Mouse (Mus musculus): ENCODE measurements around the gene Clybl.

Gene Clybl

DNA sequence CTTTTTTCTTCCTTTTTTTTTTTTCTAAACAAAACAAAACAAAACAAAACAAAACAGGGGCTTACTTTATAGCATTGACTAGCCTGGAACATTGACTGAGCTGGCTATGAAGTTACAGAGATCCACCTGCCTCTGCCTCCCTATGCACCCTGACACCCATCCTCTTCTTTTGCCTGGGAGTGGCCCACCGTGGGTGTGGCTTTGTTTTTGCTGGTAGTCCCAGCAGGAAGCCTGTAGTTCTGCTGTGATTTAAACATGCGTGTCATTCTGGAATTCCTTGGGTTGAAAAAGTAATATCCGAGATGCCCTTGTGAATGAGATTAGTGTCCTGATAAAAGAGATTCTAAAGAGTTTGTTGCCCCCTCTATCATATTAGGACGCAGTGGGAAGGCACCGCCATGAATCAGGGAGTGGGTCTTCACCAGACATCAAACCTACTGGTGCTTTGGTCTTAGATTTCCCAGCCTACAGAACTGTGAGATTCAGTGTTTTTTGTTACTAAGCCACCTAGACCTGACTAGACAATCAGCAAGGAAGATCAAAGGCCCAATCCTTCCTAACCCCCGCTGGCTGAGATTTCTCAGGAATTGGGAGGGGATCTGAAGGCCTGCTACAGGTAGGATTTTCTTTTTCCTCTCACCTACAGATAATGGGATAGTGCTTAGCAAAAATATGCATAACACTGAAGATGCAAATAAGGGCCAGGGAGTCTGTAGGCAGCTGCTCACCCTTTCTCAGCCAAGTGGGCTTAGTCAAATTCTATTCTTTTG is 160.3 kb downstream of the Clybl start:
- no peak for TF ChIP-seq GATA4 (IDR thresholded peaks at IDR 0.05; ENCODE audit: insufficient replicate concordance, low read length)

DNA sequence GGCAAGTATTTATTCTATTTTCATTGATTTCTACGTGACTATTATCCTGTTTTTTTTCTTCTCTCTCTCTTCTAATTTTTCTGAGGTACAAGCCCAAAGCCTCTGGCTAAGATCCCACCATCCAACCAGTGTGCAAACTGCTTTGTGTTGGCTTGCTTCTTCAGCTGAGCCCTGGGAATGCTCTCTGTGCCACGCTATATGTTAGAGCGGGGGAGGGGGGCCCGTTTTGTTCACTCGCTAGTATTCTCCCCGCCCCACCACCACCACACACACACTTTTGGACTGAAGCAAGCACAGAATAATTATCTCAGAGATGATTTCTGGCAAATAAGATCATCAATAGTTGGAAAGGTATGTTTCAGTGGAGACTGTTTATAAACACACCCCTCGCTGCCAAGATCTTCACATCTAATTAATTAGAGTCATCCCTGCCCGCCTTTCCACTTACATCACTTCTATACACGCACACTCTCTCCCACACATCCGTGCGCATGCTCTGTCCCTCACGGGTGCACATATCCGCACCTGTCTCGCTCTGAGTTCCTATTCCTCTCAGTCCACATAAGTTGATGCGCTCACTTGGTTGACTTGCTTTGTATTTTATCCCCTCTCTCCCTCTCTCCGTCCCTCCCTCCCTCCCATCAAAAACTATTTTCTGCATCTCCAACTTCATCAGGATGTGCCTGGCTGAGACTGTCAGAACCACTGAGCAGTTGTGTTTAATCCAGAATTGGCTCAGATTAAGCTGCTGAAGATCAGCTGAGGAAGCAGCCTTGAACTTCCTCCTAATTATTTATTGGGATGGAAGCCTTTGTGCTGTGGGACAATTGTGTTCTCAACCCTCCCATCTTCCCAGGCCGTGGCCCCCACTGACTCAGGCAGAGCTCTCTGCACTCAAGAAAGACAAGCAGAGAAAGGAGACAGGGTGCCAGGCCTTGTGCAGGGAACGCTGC is 163.0 kb downstream of the Clybl start:
- TF ChIP-seq GATA4 (IDR thresholded peaks at IDR 0.05; ENCODE audit: insufficient replicate concordance, low read length), result no peak

DNA sequence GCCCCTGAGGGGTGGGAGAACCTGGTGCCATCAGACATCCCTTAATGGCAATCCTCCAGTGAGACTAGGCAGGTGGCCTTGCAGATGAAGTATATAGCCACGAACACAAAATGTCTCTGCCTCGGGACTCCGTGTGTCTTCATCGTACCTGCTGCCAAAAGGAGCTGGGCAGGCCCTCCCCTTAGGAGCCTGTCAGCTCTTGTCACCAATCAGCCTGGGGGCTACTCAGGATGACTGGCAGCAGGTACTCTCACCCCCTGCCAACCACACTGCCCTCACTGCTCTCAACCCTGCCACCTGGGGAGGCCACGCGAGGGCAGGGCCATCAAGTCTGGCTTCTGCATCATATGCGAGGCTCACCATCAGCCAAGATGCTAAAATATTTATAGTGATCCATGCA is 166.6 kb downstream of the Clybl start:
- no peak for TF ChIP-seq GATA4 (IDR thresholded peaks at IDR 0.05; ENCODE audit: insufficient replicate concordance, low read length)

DNA sequence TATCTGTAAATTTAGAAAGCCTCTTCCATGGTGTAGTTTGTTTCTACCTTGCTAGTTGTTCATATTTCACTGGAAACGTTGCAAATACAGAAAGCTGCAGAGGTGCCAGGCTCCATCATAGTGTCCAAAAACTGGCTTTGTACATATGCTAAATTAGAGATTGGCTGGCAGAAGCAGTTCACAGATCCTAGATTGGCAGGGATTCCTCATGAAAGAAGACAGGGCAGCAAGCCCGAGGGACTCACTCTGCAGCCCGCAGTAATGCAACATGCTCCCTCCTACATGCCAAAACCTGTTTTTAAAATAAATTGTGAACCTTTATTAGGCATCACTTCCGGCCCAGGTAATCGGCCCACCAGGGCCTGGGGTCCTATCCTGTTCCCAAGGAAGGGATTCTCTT is 167.8 kb downstream of the Clybl start:
- TF ChIP-seq GATA4 (IDR thresholded peaks at IDR 0.05; ENCODE audit: insufficient replicate concordance, low read length), result no peak

DNA sequence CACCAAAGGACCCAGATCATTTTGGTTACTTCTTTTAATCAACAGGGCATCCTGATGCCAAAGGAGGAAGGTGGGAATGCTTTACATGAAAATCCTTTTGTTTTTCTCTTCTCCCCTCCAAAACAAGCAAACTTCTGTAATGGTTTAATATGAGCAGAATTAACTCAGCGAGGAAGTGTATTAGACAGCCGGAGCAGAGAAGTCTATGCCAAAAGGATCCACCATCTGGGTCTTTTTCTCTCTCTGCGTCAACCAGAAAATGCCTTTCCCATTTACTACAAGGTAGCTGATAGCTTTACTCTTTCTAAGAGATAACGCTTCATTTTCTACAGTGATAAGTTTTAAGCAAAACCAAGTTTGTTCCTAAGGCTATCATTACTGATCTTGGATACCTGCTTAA is 168.3 kb downstream of the Clybl start:
- no peak for TF ChIP-seq GATA4 (IDR thresholded peaks at IDR 0.05; ENCODE audit: insufficient replicate concordance, low read length)

DNA sequence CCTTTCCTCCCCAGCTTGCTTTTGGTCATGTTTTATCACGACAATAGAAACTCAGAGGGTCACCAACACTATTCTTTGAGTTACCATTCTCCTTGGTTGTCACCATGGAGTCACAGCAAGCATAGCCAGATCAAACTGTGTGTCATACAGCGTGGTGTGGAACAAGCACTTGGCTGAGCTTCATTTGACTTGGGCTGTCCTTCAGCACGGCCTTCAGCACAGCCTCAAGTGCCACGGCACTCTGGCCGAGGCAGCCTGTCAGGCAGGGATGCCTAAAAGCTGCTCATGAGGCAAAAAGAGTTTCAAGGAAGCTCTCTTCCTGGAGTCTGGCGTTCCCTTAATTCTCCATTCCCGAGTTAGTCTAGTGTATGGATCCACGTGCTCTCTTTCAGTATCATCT is 169.3 kb downstream of the Clybl start:
- no peak for TF ChIP-seq GATA4 (IDR thresholded peaks at IDR 0.05; ENCODE audit: insufficient replicate concordance, low read length)

DNA sequence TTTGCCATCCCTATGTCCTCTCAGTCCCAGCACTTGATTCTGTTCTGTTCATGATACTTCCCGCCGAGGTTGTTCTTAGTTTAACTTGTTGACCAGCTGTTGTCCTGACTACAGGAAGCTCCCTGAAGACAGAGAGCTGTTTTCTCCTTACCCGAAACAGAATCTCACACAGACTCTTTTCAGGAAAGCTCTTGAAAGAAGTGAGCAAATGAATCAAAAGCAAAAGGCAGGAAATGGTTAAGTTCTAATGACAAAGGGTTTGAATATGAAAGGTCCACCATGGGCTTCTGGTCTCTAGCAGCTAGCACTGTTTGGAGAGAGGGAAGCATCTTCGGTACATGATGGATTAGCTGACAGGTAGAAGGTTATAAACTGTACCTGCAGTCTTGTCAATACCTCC is 175.8 kb downstream of the Clybl start:
- no peak for TF ChIP-seq GATA4 (IDR thresholded peaks at IDR 0.05; ENCODE audit: insufficient replicate concordance, low read length)

DNA sequence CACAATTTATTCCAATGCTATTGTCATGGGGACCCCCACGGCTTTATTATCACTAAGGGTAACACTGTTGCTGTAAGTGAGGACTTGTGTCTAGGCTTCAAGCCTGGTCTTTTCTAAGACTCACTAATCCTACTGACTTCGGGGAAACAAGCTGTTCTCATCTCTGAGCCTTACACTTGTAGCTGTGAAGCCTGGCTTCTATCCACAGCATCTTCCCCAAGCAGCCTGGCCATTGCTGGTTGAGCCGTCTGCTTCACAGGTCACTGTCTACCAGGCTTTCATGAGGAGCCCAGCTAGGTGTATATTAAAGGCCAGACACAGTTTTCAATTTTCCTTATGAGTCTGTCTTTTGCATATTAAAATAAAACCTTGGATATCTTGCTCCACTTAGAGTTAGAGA is 177.1 kb downstream of the Clybl start:
- TF ChIP-seq GATA4 (IDR thresholded peaks at IDR 0.05; ENCODE audit: insufficient replicate concordance, low read length), result no peak

DNA sequence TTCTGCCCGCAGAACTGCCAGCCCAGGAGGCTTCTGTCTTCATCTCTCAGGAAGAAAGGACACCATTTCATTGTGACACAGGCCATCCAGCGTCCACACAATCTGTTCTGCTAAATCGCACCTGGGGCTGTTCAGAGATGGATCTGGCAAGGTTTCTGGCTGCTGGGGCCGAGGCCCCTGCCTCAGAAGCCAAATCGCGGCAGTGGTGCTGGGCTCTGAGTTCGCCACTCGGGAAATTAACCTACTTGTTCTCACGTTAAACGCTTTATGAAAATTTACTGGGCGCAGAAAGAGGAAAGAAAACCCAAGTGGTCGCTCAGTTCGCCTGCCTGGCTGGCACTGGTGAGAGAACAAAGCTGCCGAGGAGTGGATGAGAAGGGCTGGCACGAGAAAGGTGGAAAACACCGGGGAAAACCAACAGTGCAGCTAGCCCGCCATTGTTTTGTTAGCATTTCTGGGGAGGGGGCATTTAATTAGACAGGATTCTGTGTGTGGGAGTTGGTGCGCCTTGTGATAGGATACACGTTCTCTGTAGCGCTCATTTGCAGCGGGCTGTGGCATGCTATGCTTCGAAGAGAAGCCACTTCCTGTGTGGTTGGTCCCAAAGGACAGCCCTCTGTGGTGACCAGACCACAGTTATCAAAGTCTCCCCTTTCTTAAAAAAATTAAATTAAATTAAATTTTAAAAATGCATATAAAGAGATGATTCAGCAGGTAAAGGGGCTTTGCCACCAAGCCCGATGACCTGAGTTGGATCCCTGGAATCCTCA is 177.8 kb downstream of the Clybl start:
- TF ChIP-seq GATA4 (IDR thresholded peaks at IDR 0.05; ENCODE audit: insufficient replicate concordance, low read length), result no peak

DNA sequence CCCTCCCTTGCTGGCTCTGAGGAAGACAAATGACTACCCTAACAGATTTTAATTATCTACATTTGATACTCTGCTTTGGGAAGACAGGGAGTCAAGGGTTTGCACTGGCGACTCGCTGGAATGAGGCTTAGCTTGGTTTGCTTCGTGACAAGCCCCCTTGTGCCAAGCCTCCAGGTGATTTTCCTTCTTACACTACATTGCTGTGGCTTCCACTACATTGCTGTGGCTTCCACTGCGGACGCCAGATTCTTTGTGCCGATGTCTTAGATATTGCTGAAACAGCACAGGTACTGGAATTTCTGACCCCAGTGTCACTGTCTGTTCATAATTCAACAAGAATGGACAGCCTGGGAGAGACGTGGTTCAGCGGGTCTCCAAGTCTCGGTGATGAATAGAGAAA is 180.3 kb downstream of the Clybl start:
- no peak for TF ChIP-seq GATA4 (IDR thresholded peaks at IDR 0.05; ENCODE audit: insufficient replicate concordance, low read length)

DNA sequence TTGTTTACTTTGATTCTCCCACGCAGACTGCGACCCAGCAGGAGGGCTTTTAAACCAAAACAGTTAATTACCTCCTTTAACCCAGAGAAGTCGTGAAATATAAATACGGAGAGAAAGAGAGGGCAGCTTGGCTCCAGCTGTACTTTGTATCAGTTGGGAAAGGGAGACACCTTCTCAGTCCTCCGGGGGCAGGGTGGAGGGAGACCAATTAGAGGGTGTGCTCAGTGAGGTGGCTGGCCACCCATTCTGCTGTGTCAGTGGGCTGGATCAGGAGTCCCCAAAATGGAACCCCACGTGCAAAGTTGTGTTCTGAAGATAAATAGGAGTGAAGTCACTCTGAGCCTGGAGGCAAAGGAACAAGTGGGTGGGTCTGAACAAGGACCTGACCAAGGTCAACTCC is 181.7 kb downstream of the Clybl start:
- no peak for TF ChIP-seq GATA4 (IDR thresholded peaks at IDR 0.05; ENCODE audit: insufficient replicate concordance, low read length)

DNA sequence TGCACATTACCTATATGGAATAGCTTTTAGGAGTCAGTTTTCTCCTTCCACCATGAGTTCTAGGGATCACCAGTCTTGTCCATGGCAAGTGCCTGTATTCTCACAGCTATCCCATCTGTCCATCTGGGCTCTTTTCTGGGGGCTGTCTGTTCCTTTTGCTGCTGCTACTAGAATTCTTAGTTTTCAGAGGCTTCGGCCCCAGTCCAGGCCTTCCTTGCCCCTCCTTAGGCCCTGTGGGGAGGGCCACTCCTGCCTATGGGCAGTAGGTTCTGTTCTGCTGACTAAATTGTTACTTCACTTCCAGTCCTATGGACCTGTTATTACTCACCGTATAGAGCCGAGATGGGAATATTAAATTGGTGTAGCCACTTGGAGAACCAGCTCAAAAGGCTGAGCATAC is 182.5 kb downstream of the Clybl start:
- no peak for TF ChIP-seq GATA4 (IDR thresholded peaks at IDR 0.05; ENCODE audit: insufficient replicate concordance, low read length)

DNA sequence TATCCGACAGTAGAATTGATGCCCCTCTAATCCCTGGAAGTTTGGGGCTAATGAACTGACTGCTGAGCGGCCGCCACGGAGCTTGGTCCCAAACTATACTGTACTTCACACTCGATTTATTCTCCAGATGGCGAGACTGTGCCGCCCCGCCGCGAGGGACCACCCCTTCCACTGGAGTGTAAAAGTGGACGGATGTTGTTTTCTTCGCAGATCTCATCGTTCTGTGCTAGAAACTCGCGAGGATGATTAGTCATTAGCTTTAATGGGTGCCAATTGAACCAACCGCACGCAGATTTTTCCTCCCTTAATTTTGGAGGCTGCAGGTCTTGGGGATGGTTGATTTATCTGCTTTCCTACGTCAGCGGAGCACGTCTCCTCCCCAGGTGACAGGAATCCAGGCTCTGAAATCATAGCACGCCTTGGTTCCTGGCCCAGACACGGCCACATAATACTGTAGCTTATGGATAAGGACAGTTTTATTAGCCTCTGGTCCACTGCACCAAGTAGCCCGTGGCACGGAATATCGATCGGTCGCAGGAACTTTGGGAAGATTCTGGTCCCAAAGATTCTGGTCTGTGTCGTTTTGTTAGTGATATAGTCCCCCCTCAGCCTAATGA is 185.9 kb downstream of the Clybl start:
- no peak for TF ChIP-seq GATA4 (IDR thresholded peaks at IDR 0.05; ENCODE audit: insufficient replicate concordance, low read length)

DNA sequence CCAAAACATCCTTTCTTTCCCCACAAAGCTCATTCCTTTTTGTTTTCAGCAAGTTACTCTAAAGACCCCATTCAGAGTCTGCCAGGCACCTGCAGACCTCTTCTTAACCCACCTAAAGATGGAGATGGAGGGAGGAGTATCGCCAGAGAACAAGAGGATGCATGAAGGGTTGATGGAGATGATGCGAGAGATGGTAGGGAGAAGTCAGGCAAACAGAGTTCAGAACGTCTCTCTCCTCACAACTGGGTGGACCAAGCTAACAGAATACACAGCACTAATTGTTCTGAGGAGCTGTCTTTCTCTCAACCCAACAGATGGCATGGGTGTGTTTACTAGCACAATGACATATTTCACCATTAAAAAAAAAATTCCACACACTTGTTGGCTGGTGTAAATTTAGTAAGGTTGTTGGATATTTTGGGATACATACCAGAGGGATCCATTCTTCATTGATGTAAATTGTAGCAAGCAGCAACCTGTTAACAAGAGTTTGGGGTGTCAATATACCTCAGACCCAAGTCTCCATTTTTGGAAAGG is 186.4 kb downstream of the Clybl start:
- no peak for TF ChIP-seq GATA4 (IDR thresholded peaks at IDR 0.05; ENCODE audit: insufficient replicate concordance, low read length)

DNA sequence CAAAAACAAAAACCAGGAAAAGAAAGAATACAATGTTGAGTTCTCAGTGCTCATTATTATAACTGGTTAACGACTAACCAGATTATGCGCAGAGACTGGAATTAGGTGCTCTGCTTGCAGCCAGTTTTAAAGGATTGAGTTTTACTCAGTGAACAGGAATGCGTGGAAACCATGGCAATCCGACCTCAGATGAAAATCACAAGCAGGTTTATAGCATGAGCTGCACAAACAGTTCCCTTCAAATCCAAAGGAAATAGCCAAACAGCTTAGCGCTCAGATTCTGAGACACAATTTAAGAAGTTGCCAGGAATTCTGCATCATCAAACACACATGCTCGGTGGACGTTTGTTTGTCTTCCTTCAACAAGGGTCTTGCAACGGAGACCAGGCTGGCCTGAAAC is 187.0 kb downstream of the Clybl start:
- no peak for TF ChIP-seq GATA4 (IDR thresholded peaks at IDR 0.05; ENCODE audit: insufficient replicate concordance, low read length)
